Mouse (Mus musculus): ENCODE measurements at regions not wholly inside any gene's neighbourhood (a gene's known extent, or its start where the extent isn't known, plus 50 kb on each side); places are given as distances from the start of the nearest gene placed in this dataset.

GRCm38 (mm10) chr2:131686748-131687147 is 124.7 kb upstream of the Adra1d start:
- H3K4me1 ChIP-seq (ENCODE audit: insufficient read depth, low read length), result no peaks in the 10 kb centered on the region
- no peaks in the 10 kb centered on the region for H3K27me3 ChIP-seq (ENCODE audit: insufficient read depth, low read length)
- no peaks in the 10 kb centered on the region for H3K9me3 ChIP-seq (ENCODE audit: low read length)
- H3K27ac ChIP-seq (ENCODE audit: low read length), result no peak overlapping the region
- H3K4me2 ChIP-seq (replicated peaks; ENCODE audit: low read depth, low read length), result no peak overlapping the region
- no peak overlapping the region for H3K9ac ChIP-seq (replicated peaks; ENCODE audit: low read length)
- H3K36me3 ChIP-seq (ENCODE audit: insufficient read depth, low read length), result no peaks in the 10 kb centered on the region
- no peak for ATAC-seq (ENCODE audit: low FRiP score, low TSS enrichment)
- WGBS, result 57% methylated on average over 2 of the region's 2 CpGs
- no peak overlapping the region for H3K4me3 ChIP-seq (ENCODE audit: low read length)

GRCm38 (mm10) chr2:131685326-131685725 is 123.2 kb upstream of the Adra1d start:
- no peak overlapping the region for H3K4me2 ChIP-seq (replicated peaks; ENCODE audit: low read depth, low read length)
- H3K27ac ChIP-seq (ENCODE audit: low read length), result no peak overlapping the region
- no peaks in the 10 kb centered on the region for H3K27me3 ChIP-seq (ENCODE audit: insufficient read depth, low read length)
- 83% methylated on average over 3 of the region's 3 CpGs for WGBS
- H3K9me3 ChIP-seq (ENCODE audit: low read length), result no peaks in the 10 kb centered on the region
- H3K36me3 ChIP-seq (ENCODE audit: insufficient read depth, low read length), result no peaks in the 10 kb centered on the region
- no peaks in the 10 kb centered on the region for H3K4me1 ChIP-seq (ENCODE audit: insufficient read depth, low read length)
- no peak overlapping the region for H3K4me3 ChIP-seq (ENCODE audit: low read length)
- no peak overlapping the region for H3K9ac ChIP-seq (replicated peaks; ENCODE audit: low read length)
- ATAC-seq (ENCODE audit: low FRiP score, low TSS enrichment), result no peak

- no peak for ATAC-seq (ENCODE audit: low FRiP score, low TSS enrichment)
- no peaks in the 10 kb centered on the region for H3K9me3 ChIP-seq (ENCODE audit: low read length)
- H3K4me1 ChIP-seq (ENCODE audit: insufficient read depth, low read length), result no peaks in the 10 kb centered on the region
- no peak overlapping the region for H3K27ac ChIP-seq (ENCODE audit: low read length)
- no peaks in the 10 kb centered on the region for H3K36me3 ChIP-seq (ENCODE audit: insufficient read depth, low read length)
- 87% methylated on average over 2 of the region's 2 CpGs for WGBS
- H3K27me3 ChIP-seq (ENCODE audit: insufficient read depth, low read length), result no peaks in the 10 kb centered on the region
- no peak overlapping the region for H3K4me3 ChIP-seq (ENCODE audit: low read length)
- no peak overlapping the region for H3K9ac ChIP-seq (replicated peaks; ENCODE audit: low read length)
- H3K4me2 ChIP-seq (replicated peaks; ENCODE audit: low read depth, low read length), result no peak overlapping the region
Observed at GRCm38 (mm10) chr2:131683734-131684133, 121.7 kb upstream of the Adra1d start.

GRCm38 (mm10) chr2:131678484-131678883 is 116.4 kb upstream of the Adra1d start:
- no peak for ATAC-seq (ENCODE audit: low FRiP score, low TSS enrichment)
- H3K27ac ChIP-seq (ENCODE audit: low read length), result no peak overlapping the region
- H3K4me1 ChIP-seq (ENCODE audit: insufficient read depth, low read length), result no peaks in the 10 kb centered on the region
- H3K4me3 ChIP-seq (ENCODE audit: low read length), result no peak overlapping the region
- H3K4me2 ChIP-seq (replicated peaks; ENCODE audit: low read depth, low read length), result no peak overlapping the region
- whole genome bisulfite sequencing, result 50% methylated on average over 2 of the region's 2 CpGs
- H3K36me3 ChIP-seq (ENCODE audit: insufficient read depth, low read length), result no peaks in the 10 kb centered on the region
- H3K9ac ChIP-seq (replicated peaks; ENCODE audit: low read length), result no peak overlapping the region
- H3K27me3 ChIP-seq (ENCODE audit: insufficient read depth, low read length), result no peaks in the 10 kb centered on the region
- no peaks in the 10 kb centered on the region for H3K9me3 ChIP-seq (ENCODE audit: low read length)

DNA sequence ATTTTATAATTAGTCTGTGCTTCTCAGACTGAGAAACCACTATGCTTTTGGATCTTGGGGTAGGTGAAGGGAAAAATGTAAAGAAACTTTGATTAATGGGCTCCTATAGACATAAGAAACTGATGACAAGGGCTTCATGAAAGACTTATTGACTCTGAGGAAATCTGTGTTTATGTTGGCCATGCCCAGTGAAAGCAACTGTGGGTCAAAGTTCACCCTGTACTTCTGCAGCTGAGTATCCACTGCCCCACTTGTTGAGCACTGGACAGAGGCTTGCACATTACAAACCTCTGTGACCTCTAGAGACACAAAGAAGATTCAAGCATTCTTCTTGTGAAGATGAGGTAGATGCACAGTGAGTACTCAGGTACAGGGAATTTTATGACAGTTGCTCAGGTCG is 114.7 kb upstream of the Adra1d start:
- H3K27ac ChIP-seq (ENCODE audit: low read length), result no peak overlapping the region
- no peak for ATAC-seq (ENCODE audit: low FRiP score, low TSS enrichment)
- no peaks in the 10 kb centered on the region for H3K9me3 ChIP-seq (ENCODE audit: low read length)
- no peaks in the 10 kb centered on the region for H3K4me1 ChIP-seq (ENCODE audit: insufficient read depth, low read length)
- WGBS, result 73% methylated on average over 1 of the region's 1 CpGs
- H3K4me3 ChIP-seq (ENCODE audit: low read length), result no peak overlapping the region
- no peaks in the 10 kb centered on the region for H3K27me3 ChIP-seq (ENCODE audit: insufficient read depth, low read length)
- no peaks in the 10 kb centered on the region for H3K36me3 ChIP-seq (ENCODE audit: insufficient read depth, low read length)
- H3K4me2 ChIP-seq (replicated peaks; ENCODE audit: low read depth, low read length), result no peak overlapping the region
- no peak overlapping the region for H3K9ac ChIP-seq (replicated peaks; ENCODE audit: low read length)

DNA sequence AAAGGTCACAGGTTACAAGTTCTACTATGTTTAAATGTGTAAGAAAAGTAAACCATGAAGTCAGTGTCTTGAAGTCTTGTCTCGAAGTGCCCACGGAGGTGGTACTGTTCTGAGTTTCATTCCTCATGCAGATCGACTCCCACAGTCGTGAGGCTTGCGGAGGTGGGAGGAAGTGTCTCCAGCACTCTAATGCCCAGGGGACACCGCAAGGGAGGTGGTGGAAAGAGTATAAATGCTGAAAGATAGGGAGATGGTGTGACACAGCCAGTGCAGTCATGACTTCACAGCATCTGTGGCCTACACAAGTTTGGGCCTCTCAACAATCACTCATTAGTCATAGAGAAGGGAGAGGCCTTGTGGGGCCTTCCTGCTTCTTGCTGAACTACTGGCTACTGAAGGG is 112.8 kb upstream of the Adra1d start:
- Histone ChIP-seq H3K4me2 (replicated peaks; ENCODE audit: low read depth, low read length) (no peak overlapping the region), H3K27ac (ENCODE audit: low read length) (no peak overlapping the region), H3K27me3 (ENCODE audit: insufficient read depth, low read length) (no peaks in the 10 kb centered on the region), H3K4me1 (ENCODE audit: insufficient read depth, low read length) (no peaks in the 10 kb centered on the region), H3K4me3 (ENCODE audit: low read length) (no peak overlapping the region), H3K36me3 (ENCODE audit: insufficient read depth, low read length) (no peaks in the 10 kb centered on the region), H3K9me3 (ENCODE audit: low read length) (no peaks in the 10 kb centered on the region), H3K9ac (replicated peaks; ENCODE audit: low read length) (no peak overlapping the region)
- ATAC-seq (ENCODE audit: low FRiP score, low TSS enrichment), result no peak
- 84% methylated on average over 6 of the region's 6 CpGs for WGBS

GRCm38 (mm10) chr2:131673351-131673750 is 111.3 kb upstream of the Adra1d start:
- no peak overlapping the region for H3K27ac ChIP-seq (ENCODE audit: low read length)
- H3K9ac ChIP-seq (replicated peaks; ENCODE audit: low read length), result no peak overlapping the region
- WGBS, result 38% methylated on average over 3 of the region's 3 CpGs
- ATAC-seq (ENCODE audit: low FRiP score, low TSS enrichment), result no peak
- no peaks in the 10 kb centered on the region for H3K4me1 ChIP-seq (ENCODE audit: insufficient read depth, low read length)
- H3K4me3 ChIP-seq (ENCODE audit: low read length), result no peak overlapping the region
- H3K36me3 ChIP-seq (ENCODE audit: insufficient read depth, low read length), result no peaks in the 10 kb centered on the region
- no peak overlapping the region for H3K4me2 ChIP-seq (replicated peaks; ENCODE audit: low read depth, low read length)
- H3K27me3 ChIP-seq (ENCODE audit: insufficient read depth, low read length), result no peaks in the 10 kb centered on the region
- no peaks in the 10 kb centered on the region for H3K9me3 ChIP-seq (ENCODE audit: low read length)

- Histone ChIP-seq H3K9ac (replicated peaks; ENCODE audit: low read length) (no peak overlapping the region), H3K27ac (ENCODE audit: low read length) (no peak overlapping the region), H3K27me3 (ENCODE audit: insufficient read depth, low read length) (no peaks in the 10 kb centered on the region), H3K36me3 (ENCODE audit: insufficient read depth, low read length) (no peaks in the 10 kb centered on the region), H3K4me2 (replicated peaks; ENCODE audit: low read depth, low read length) (no peak overlapping the region), H3K4me3 (ENCODE audit: low read length) (no peak overlapping the region), H3K9me3 (ENCODE audit: low read length) (no peaks in the 10 kb centered on the region), H3K4me1 (ENCODE audit: insufficient read depth, low read length) (no peaks in the 10 kb centered on the region)
- ATAC-seq (ENCODE audit: low FRiP score, low TSS enrichment), result no peak
- 100% methylated on average over 1 of the region's 1 CpGs for WGBS
Observed at GRCm38 (mm10) chr2:131672646-131673045, 110.6 kb upstream of the Adra1d start.

DNA sequence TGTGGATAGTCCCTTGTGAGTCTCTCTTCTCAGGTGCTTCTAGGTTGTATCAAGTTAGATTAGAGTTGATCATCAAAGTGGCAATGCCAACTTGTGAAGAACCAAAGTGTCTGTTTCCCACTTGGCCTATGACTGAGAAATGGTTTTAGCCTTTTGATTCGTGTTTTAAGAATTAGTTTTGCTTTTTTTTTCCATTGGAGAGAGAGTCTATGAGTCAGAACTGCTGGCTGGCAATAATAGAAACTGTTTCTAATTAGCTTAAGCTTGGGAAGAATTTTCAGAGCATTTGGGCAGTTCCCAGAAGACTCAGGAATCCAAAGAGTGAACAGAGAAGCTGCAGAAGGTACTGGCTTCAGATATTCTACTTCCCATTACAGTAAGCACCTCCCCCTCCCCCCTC is 110.1 kb upstream of the Adra1d start:
- H3K4me3 ChIP-seq (ENCODE audit: low read length), result no peak overlapping the region
- H3K4me1 ChIP-seq (ENCODE audit: insufficient read depth, low read length), result no peaks in the 10 kb centered on the region
- WGBS, result 54% methylated on average over 1 of the region's 1 CpGs
- no peak for ATAC-seq (ENCODE audit: low FRiP score, low TSS enrichment)
- no peaks in the 10 kb centered on the region for H3K9me3 ChIP-seq (ENCODE audit: low read length)
- no peak overlapping the region for H3K27ac ChIP-seq (ENCODE audit: low read length)
- H3K36me3 ChIP-seq (ENCODE audit: insufficient read depth, low read length), result no peaks in the 10 kb centered on the region
- H3K4me2 ChIP-seq (replicated peaks; ENCODE audit: low read depth, low read length), result no peak overlapping the region
- no peak overlapping the region for H3K9ac ChIP-seq (replicated peaks; ENCODE audit: low read length)
- no peaks in the 10 kb centered on the region for H3K27me3 ChIP-seq (ENCODE audit: insufficient read depth, low read length)

DNA sequence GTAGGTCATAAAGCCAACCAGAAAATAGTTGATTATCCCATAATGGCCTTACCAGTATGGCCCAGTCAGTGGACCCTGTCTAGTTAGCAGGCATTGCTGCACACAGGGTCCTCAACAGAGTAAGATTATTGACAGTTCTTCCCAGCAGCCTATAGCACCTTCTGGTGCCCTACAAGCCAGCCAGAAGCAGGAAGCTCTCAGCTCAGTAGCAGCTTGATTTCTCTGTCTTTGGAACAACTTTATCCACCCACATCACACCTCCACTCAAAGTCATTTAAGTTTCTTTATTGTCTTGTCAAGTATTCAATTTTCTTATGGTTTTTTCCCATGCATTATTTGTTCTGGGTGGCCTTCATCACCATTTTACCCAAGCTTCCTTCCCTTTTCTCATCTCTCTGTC is 108.8 kb upstream of the Adra1d start:
- Histone ChIP-seq H3K4me1 (ENCODE audit: insufficient read depth, low read length) (no peaks in the 10 kb centered on the region), H3K4me2 (replicated peaks; ENCODE audit: low read depth, low read length) (no peak overlapping the region), H3K9me3 (ENCODE audit: low read length) (no peaks in the 10 kb centered on the region), H3K9ac (replicated peaks; ENCODE audit: low read length) (no peak overlapping the region), H3K27me3 (ENCODE audit: insufficient read depth, low read length) (no peaks in the 10 kb centered on the region), H3K4me3 (ENCODE audit: low read length) (no peak overlapping the region), H3K27ac (ENCODE audit: low read length) (no peak overlapping the region), H3K36me3 (ENCODE audit: insufficient read depth, low read length) (no peaks in the 10 kb centered on the region)
- no peak for ATAC-seq (ENCODE audit: low FRiP score, low TSS enrichment)

- no peaks in the 10 kb centered on the region for H3K9me3 ChIP-seq (ENCODE audit: low read length)
- H3K9ac ChIP-seq (replicated peaks; ENCODE audit: low read length), result no peak overlapping the region
- WGBS, result 89% methylated on average over 2 of the region's 2 CpGs
- no peak overlapping the region for H3K4me3 ChIP-seq (ENCODE audit: low read length)
- no peak for ATAC-seq (ENCODE audit: low FRiP score, low TSS enrichment)
- H3K27me3 ChIP-seq (ENCODE audit: insufficient read depth, low read length), result no peaks in the 10 kb centered on the region
- no peaks in the 10 kb centered on the region for H3K36me3 ChIP-seq (ENCODE audit: insufficient read depth, low read length)
- no peaks in the 10 kb centered on the region for H3K4me1 ChIP-seq (ENCODE audit: insufficient read depth, low read length)
- H3K27ac ChIP-seq (ENCODE audit: low read length), result no peak overlapping the region
- no peak overlapping the region for H3K4me2 ChIP-seq (replicated peaks; ENCODE audit: low read depth, low read length)
Observed at GRCm38 (mm10) chr2:131667874-131668273, 105.8 kb upstream of the Adra1d start.

Measured in kidney, embryonic 16.5 days (tissue).